Mouse (Mus musculus): Measurements from ENCODE around the gene Syt16. TPM values are rescaled to one million over a fixed set of nuclear protein-coding genes. Genes with fewer than 3 reads are reported as not detected.

The Syt16 gene
- polyA plus RNA-seq, 1 experiment from 2014 or later = 0.17 TPM

GRCm38 (mm10) chr12:73964291-73965281 is 32.9 kb upstream of the Syt16 start, which contains the start of gene Snapc1:
Gene Snapc1, plus strand, starts transcription at chr12:73964481.
- under 1% methylated on average over 60 of the region's 60 CpGs for WGBS
- peaks cover 7% of the 10 kb centered on the region for H3K4me1 ChIP-seq (ENCODE audit: control insufficient read depth, insufficient read depth, low read length)
- peak within 1 kb of the TSS; percentile 80 for H3K9ac ChIP-seq (ENCODE audit: low read length)
- H3K36me3 ChIP-seq (ENCODE audit: control insufficient read depth, insufficient read depth) = peaks cover 18% of the 10 kb centered on the region
- peak within 1 kb of the TSS; percentile 97 for H3K4me2 ChIP-seq (ENCODE audit: low read depth, low read length)
- H3K9me3 ChIP-seq (replicated peaks; ENCODE audit: control insufficient read depth, low read length) = no peaks in the 10 kb centered on the region
- peak within 1 kb of the TSS; percentile 78 for H3K27ac ChIP-seq (ENCODE audit: low read length)
- H3K27me3 ChIP-seq (ENCODE audit: control insufficient read depth, insufficient read depth, low read length) = no peaks in the 10 kb centered on the region
- peak; percentile 100 for ATAC-seq (replicated peaks; ENCODE audit: extremely low read depth, insufficient read depth, low FRiP score)
- H3K4me3 ChIP-seq (ENCODE audit: low read length) = peak within 1 kb of the TSS; percentile 68

- WGBS = 95% methylated on average over 8 of the region's 8 CpGs
- H3K9me3 ChIP-seq (replicated peaks; ENCODE audit: control insufficient read depth, low read length) = peaks cover 7% of the 10 kb centered on the region
- no peaks in the 10 kb centered on the region for H3K27me3 ChIP-seq (ENCODE audit: control insufficient read depth, insufficient read depth, low read length)
- no peak overlapping the region for H3K4me2 ChIP-seq (ENCODE audit: low read depth, low read length)
- H3K4me1 ChIP-seq (ENCODE audit: control insufficient read depth, insufficient read depth, low read length) = peaks cover 7% of the 10 kb centered on the region
- H3K4me3 ChIP-seq (ENCODE audit: low read length) = no peak overlapping the region
- no peak overlapping the region for H3K27ac ChIP-seq (ENCODE audit: low read length)
- no peak for ATAC-seq (replicated peaks; ENCODE audit: extremely low read depth, insufficient read depth, low FRiP score)
- H3K9ac ChIP-seq (ENCODE audit: low read length) = no peak overlapping the region
- peaks cover 49% of the 10 kb centered on the region for H3K36me3 ChIP-seq (ENCODE audit: control insufficient read depth, insufficient read depth)
Observed at GRCm38 (mm10) chr12:73969142-73969541, 28.3 kb upstream of the Syt16 start.

GRCm38 (mm10) chr12:73974584-73974983 is 22.9 kb upstream of the Syt16 start:
- Histone ChIP-seq H3K27me3 (ENCODE audit: control insufficient read depth, insufficient read depth, low read length) (no peaks in the 10 kb centered on the region), H3K4me1 (ENCODE audit: control insufficient read depth, insufficient read depth, low read length) (no peaks in the 10 kb centered on the region), H3K27ac (ENCODE audit: low read length) (no peak overlapping the region), H3K9me3 (replicated peaks; ENCODE audit: control insufficient read depth, low read length) (peaks cover 7% of the 10 kb centered on the region), H3K4me3 (ENCODE audit: low read length) (no peak overlapping the region), H3K36me3 (ENCODE audit: control insufficient read depth, insufficient read depth) (peaks cover 57% of the 10 kb centered on the region), H3K4me2 (ENCODE audit: low read depth, low read length) (no peak overlapping the region), H3K9ac (ENCODE audit: low read length) (no peak overlapping the region)
- whole genome bisulfite sequencing = 71% methylated on average over 6 of the region's 6 CpGs
- ATAC-seq (replicated peaks; ENCODE audit: extremely low read depth, insufficient read depth, low FRiP score) = no peak

- ATAC-seq (replicated peaks; ENCODE audit: extremely low read depth, insufficient read depth, low FRiP score) = no peak
- Histone ChIP-seq H3K9me3 (replicated peaks; ENCODE audit: control insufficient read depth, low read length) (no peaks in the 10 kb centered on the region), H3K27me3 (ENCODE audit: control insufficient read depth, insufficient read depth, low read length) (no peaks in the 10 kb centered on the region), H3K9ac (ENCODE audit: low read length) (no peak overlapping the region), H3K4me1 (ENCODE audit: control insufficient read depth, insufficient read depth, low read length) (peaks cover 7% of the 10 kb centered on the region), H3K27ac (ENCODE audit: low read length) (no peak overlapping the region), H3K4me2 (ENCODE audit: low read depth, low read length) (no peak overlapping the region), H3K36me3 (ENCODE audit: control insufficient read depth, insufficient read depth) (peaks cover 35% of the 10 kb centered on the region), H3K4me3 (ENCODE audit: low read length) (no peak overlapping the region)
- 81% methylated on average over 3 of the region's 3 CpGs for WGBS
Observed at GRCm38 (mm10) chr12:73978144-73978543, 19.3 kb upstream of the Syt16 start.

- ATAC-seq (replicated peaks; ENCODE audit: extremely low read depth, insufficient read depth, low FRiP score) = no peak
- H3K4me2 ChIP-seq (ENCODE audit: low read depth, low read length) = no peak overlapping the region
- H3K27me3 ChIP-seq (ENCODE audit: control insufficient read depth, insufficient read depth, low read length) = no peaks in the 10 kb centered on the region
- no peak overlapping the region for H3K4me3 ChIP-seq (ENCODE audit: low read length)
- WGBS = 87% methylated on average over 5 of the region's 5 CpGs
- H3K9me3 ChIP-seq (replicated peaks; ENCODE audit: control insufficient read depth, low read length) = no peaks in the 10 kb centered on the region
- H3K27ac ChIP-seq (ENCODE audit: low read length) = no peak overlapping the region
- H3K9ac ChIP-seq (ENCODE audit: low read length) = no peak overlapping the region
- H3K36me3 ChIP-seq (ENCODE audit: control insufficient read depth, insufficient read depth) = peaks cover 37% of the 10 kb centered on the region
- H3K4me1 ChIP-seq (ENCODE audit: control insufficient read depth, insufficient read depth, low read length) = peaks cover 7% of the 10 kb centered on the region
Observed at GRCm38 (mm10) chr12:73979667-73980066, 17.8 kb upstream of the Syt16 start.

- Histone ChIP-seq H3K27me3 (ENCODE audit: control insufficient read depth, insufficient read depth, low read length) (no peaks in the 10 kb centered on the region), H3K4me2 (ENCODE audit: low read depth, low read length) (no peak overlapping the region), H3K4me1 (ENCODE audit: control insufficient read depth, insufficient read depth, low read length) (peaks cover 7% of the 10 kb centered on the region), H3K4me3 (ENCODE audit: low read length) (no peak overlapping the region), H3K9ac (ENCODE audit: low read length) (no peak overlapping the region), H3K27ac (ENCODE audit: low read length) (no peak overlapping the region), H3K9me3 (replicated peaks; ENCODE audit: control insufficient read depth, low read length) (no peaks in the 10 kb centered on the region), H3K36me3 (ENCODE audit: control insufficient read depth, insufficient read depth) (peaks cover 32% of the 10 kb centered on the region)
- ATAC-seq (replicated peaks; ENCODE audit: extremely low read depth, insufficient read depth, low FRiP score) = peak; percentile 92
- WGBS = 35% methylated on average over 14 of the region's 14 CpGs
Observed at GRCm38 (mm10) chr12:73982533-73982932, 14.9 kb upstream of the Syt16 start.

GRCm38 (mm10) chr12:73986299-73986698 is 11.2 kb upstream of the Syt16 start:
- Histone ChIP-seq H3K27me3 (ENCODE audit: control insufficient read depth, insufficient read depth, low read length) (no peaks in the 10 kb centered on the region), H3K4me3 (ENCODE audit: low read length) (no peak overlapping the region), H3K27ac (ENCODE audit: low read length) (no peak overlapping the region), H3K4me1 (ENCODE audit: control insufficient read depth, insufficient read depth, low read length) (peaks cover 7% of the 10 kb centered on the region), H3K9ac (ENCODE audit: low read length) (no peak overlapping the region), H3K4me2 (ENCODE audit: low read depth, low read length) (no peak overlapping the region), H3K36me3 (ENCODE audit: control insufficient read depth, insufficient read depth) (peaks cover 18% of the 10 kb centered on the region), H3K9me3 (replicated peaks; ENCODE audit: control insufficient read depth, low read length) (no peaks in the 10 kb centered on the region)
- ATAC-seq (replicated peaks; ENCODE audit: extremely low read depth, insufficient read depth, low FRiP score) = no peak
- WGBS = 81% methylated on average over 7 of the region's 7 CpGs

- Histone ChIP-seq H3K4me2 (ENCODE audit: low read depth, low read length) (no peak overlapping the region), H3K9me3 (replicated peaks; ENCODE audit: control insufficient read depth, low read length) (no peaks in the 10 kb centered on the region), H3K9ac (ENCODE audit: low read length) (no peak overlapping the region), H3K36me3 (ENCODE audit: control insufficient read depth, insufficient read depth) (peaks cover 15% of the 10 kb centered on the region), H3K4me3 (ENCODE audit: low read length) (no peak overlapping the region), H3K27ac (ENCODE audit: low read length) (no peak overlapping the region), H3K27me3 (ENCODE audit: control insufficient read depth, insufficient read depth, low read length) (no peaks in the 10 kb centered on the region), H3K4me1 (ENCODE audit: control insufficient read depth, insufficient read depth, low read length) (no peaks in the 10 kb centered on the region)
- no peak for ATAC-seq (replicated peaks; ENCODE audit: extremely low read depth, insufficient read depth, low FRiP score)
- WGBS = 85% methylated on average over 4 of the region's 4 CpGs
Observed at GRCm38 (mm10) chr12:73988393-73989008, 9.0 kb upstream of the Syt16 start.

GRCm38 (mm10) chr12:73989594-73989993 is 7.9 kb upstream of the Syt16 start:
- H3K9ac ChIP-seq (ENCODE audit: low read length) = no peak overlapping the region
- H3K27me3 ChIP-seq (ENCODE audit: control insufficient read depth, insufficient read depth, low read length) = no peaks in the 10 kb centered on the region; the same call in 1 of the 2 replicates
- no peak overlapping the region for H3K4me3 ChIP-seq (ENCODE audit: low read length)
- peaks cover 10% of the 10 kb centered on the region; the same call in 1 of the 2 replicates for H3K36me3 ChIP-seq (ENCODE audit: control insufficient read depth, insufficient read depth)
- no peak overlapping the region for H3K4me2 ChIP-seq (ENCODE audit: low read depth, low read length)
- H3K9me3 ChIP-seq (replicated peaks; ENCODE audit: control insufficient read depth, low read length) = no peaks in the 10 kb centered on the region
- H3K4me1 ChIP-seq (ENCODE audit: control insufficient read depth, insufficient read depth, low read length) = no peaks in the 10 kb centered on the region
- no peak for ATAC-seq (replicated peaks; ENCODE audit: extremely low read depth, insufficient read depth, low FRiP score)
- H3K27ac ChIP-seq (ENCODE audit: low read length) = no peak overlapping the region

All from heart, embryonic 16.5 days (tissue).